In the genomic region with DNA sequence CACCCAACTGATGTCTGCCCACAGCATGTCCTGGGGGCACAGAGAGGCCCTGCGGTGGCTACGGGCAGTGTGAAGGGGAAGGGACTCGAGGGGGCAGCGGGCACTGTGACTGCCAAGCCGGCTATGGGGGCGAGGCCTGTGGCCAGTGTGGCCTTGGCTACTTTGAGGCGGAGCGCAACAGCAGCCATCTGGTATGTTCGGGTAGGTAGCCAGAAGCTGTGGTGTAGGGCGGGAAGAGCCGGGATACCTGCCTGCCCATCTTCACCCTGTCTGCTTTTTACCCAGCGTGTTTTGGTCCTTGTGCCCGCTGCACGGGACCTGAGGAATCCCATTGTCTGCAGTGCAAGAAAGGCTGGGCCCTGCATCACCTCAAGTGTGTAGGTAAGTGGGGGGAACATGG, we compare ENCODE assay signal across 20 mouse cellular contexts. TPM values are rescaled to one million over a fixed set of nuclear protein-coding genes. Genes with fewer than 3 reads are reported as not detected.
"Had no signal": no experiment of that assay in that cellular context is flagged by ENCODE, and none has a peak within 500 bp of the region (broad histone marks: within the 10 kb centered on the region; RNA-seq: fewer than 3 reads in every experiment).

No protein-coding gene starts in this region.

- H3K27ac ChIP-seq: midbrain, embryonic 10.5 days; midbrain, embryonic 12.5 days; neural tube, embryonic 13.5 days; neural tube, embryonic 15.5 days had no signal

- H3K27me3 ChIP-seq: midbrain, embryonic 12.5 days; neural tube, embryonic 13.5 days; neural tube, embryonic 15.5 days had no signal

- DNase-seq: lung, adult 18-20 months; lung, embryonic 14.5 days; lung, postnatal 10 days; lung, postnatal 4 days; midbrain, embryonic 14.5 days; retina, postnatal 1 day; right cerebral cortex, adult 18-20 months; right cerebral cortex, postnatal 25 days; right cerebral cortex, postnatal 4 days; spleen, adult 18-20 months; thymus, adult 18-20 months; thymus, postnatal 25 days; thymus, postnatal 4 days had no signal

- H3K9me3 ChIP-seq: midbrain, embryonic 10.5 days; midbrain, embryonic 12.5 days; neural tube, embryonic 13.5 days; neural tube, embryonic 15.5 days had no signal

- H3K4me3 ChIP-seq: midbrain, embryonic 10.5 days; midbrain, embryonic 12.5 days; myocyte; neural tube, embryonic 13.5 days; neural tube, embryonic 15.5 days had no signal

- H3K9ac ChIP-seq: lung, embryonic 14.5 days; midbrain, embryonic 12.5 days; neural tube, embryonic 13.5 days; neural tube, embryonic 15.5 days had no signal

RNA-seq across cellular contexts. Expression of a gene that starts 12.3 kb away (rescaled TPM):
- total RNA-seq: megakaryocyte-erythroid progenitor cell, adult 5-6 weeks had no signal

RNA-seq across cellular contexts. Expression of a gene that starts 18.2 kb away (rescaled TPM):
- total RNA-seq: megakaryocyte, adult 5-6 weeks; megakaryocyte-erythroid progenitor cell, adult 5-6 weeks had no signal

RNA-seq across cellular contexts. Expression of a gene that starts 31.1 kb away (rescaled TPM):
- total RNA-seq: megakaryocyte, adult 5-6 weeks; megakaryocyte-erythroid progenitor cell, adult 5-6 weeks had no signal
- polyA plus RNA-seq: midbrain, embryonic 14.5 days; myocyte had no signal
